Mouse (Mus musculus) CH12.LX (cell line): ENCODE measurements around the gene Ces4a. TPM values are rescaled to one million over a fixed set of nuclear protein-coding genes. Genes with fewer than 3 reads are reported as not detected.
"Not testable (repeated sequence)": the region's sequence is repeated elsewhere in the genome, so short reads cannot be mapped to it uniquely, and the experiment has no call there.

Experiments used
- DNase-seq: peaks from one replicate; pipeline ENCODE4 v3.0.0-alpha.2; 2013; ENCODE audit errors: extremely low read depth
- H3K27ac ChIP-seq: 2 replicates; pipeline ENCODE4 v1.5.1; 2012; ENCODE audit warnings: low read depth, mild to moderate bottlenecking, control low read depth, moderate library complexity; ENCODE audit not compliant: insufficient read depth
- H3K27me3 ChIP-seq: replicated peaks from 2 replicates; pipeline ENCODE3; 2012; ENCODE audit warnings: inconsistent platforms
- H3K36me3 ChIP-seq, 2 experiments: replicated peaks in 1 of 2; 2 replicates each; pipeline versions ENCODE3 to v1.6.1; 2012; ENCODE audit warnings: inconsistent platforms in 1 of 2, low read length in 1 of 2, mild to moderate bottlenecking in 1 of 2, mixed read lengths in 1 of 2, moderate library complexity in 1 of 2; ENCODE audit not compliant: control insufficient read depth in 1 of 2, insufficient read depth in 1 of 2
- H3K4me1 ChIP-seq, 2 experiments: 2 replicates each; pipeline ENCODE4 v1.6.1; 2012; ENCODE audit warnings: inconsistent platforms in 1 of 2, moderate library complexity in 1 of 2; ENCODE audit not compliant: insufficient read depth in 2 of 2, control insufficient read depth in 1 of 2
- H3K4me2 ChIP-seq: 2 replicates; pipeline ENCODE4 v1.6.1; 2012; ENCODE audit warnings: low read depth, mild to moderate bottlenecking, control low read depth; ENCODE audit not compliant: poor library complexity, insufficient read depth, severe bottlenecking
- H3K4me3 ChIP-seq, 3 experiments: fragments of 150-350 bp in 1 of 3; sonication (generic) in 1 of 3; replicated peaks in 1 of 3; 2 replicates each; pipeline versions ENCODE3 to v1.5.1; 2011 to 2012; ENCODE audit warnings: low read depth in 2 of 3, low read length in 2 of 3, mild to moderate bottlenecking in 2 of 3, moderate library complexity in 2 of 3, control low read depth in 1 of 3, improper control_type of control experiment in 1 of 3, inconsistent platforms in 1 of 3, mixed read lengths in 1 of 3; ENCODE audit not compliant: poor library complexity in 1 of 3
- H3K79me2 ChIP-seq: replicated peaks from 2 replicates; pipeline ENCODE4 v1.6.1; 2012; ENCODE audit warnings: mild to moderate bottlenecking, moderate library complexity; ENCODE audit not compliant: control insufficient read depth, poor library complexity, insufficient read depth, severe bottlenecking; ENCODE audit errors: extremely low read depth
- H3K9ac ChIP-seq: 2 replicates; pipeline ENCODE4 v1.6.1; 2012; ENCODE audit warnings: low read depth, mild to moderate bottlenecking, control low read depth, moderate library complexity; ENCODE audit not compliant: insufficient read depth
- H3K9me3 ChIP-seq: replicated peaks from 2 replicates; pipeline ENCODE3; 2012; ENCODE audit warnings: low read length, inconsistent platforms, mixed read lengths
- BHLHE40 ChIP-seq: IDR thresholded peaks from 2 replicates; pipeline ENCODE4 v1.6.1; 2011; ENCODE audit warnings: mild to moderate bottlenecking, low read depth, low read length, improper control_type of control experiment
- CHD1 ChIP-seq: IDR thresholded peaks from 2 replicates; pipeline ENCODE4 v1.6.1; 2012; ENCODE audit warnings: low read depth, low read length, improper control_type of control experiment, inconsistent platforms
- CHD2 ChIP-seq: IDR thresholded peaks from 2 replicates; pipeline ENCODE4 v1.6.1; 2011; ENCODE audit warnings: low read length, improper control_type of control experiment
- CTCF ChIP-seq, 2 experiments: IDR thresholded peaks in 1 of 2; conservative IDR thresholded peaks in 1 of 2; 2 replicates each; pipeline ENCODE4 v1.5.1; 2011 to 2012; ENCODE audit warnings: low read depth in 2 of 2, low read length in 2 of 2, improper control_type of control experiment in 1 of 2, inconsistent platforms in 1 of 2, mild to moderate bottlenecking in 1 of 2, moderate library complexity in 1 of 2
- E2F4 ChIP-seq: IDR thresholded peaks from 2 replicates; pipeline ENCODE4 v1.6.1; 2011; ENCODE audit warnings: low read depth, low read length, improper control_type of control experiment; ENCODE audit not compliant: insufficient replicate concordance
- EP300 ChIP-seq: IDR thresholded peaks from 2 replicates; pipeline ENCODE4 v1.6.1; 2011; ENCODE audit warnings: low read length, improper control_type of control experiment
- ETS1 ChIP-seq: conservative IDR thresholded peaks from 2 replicates; pipeline ENCODE4 v1.6.1; 2012; ENCODE audit warnings: low read depth, mild to moderate bottlenecking, inconsistent platforms, low read length, improper control_type of control experiment, moderate library complexity
- GABPA ChIP-seq: IDR thresholded peaks from 2 replicates; pipeline ENCODE4 v1.6.1; 2012; ENCODE audit warnings: low read depth, low read length, improper control_type of control experiment, inconsistent platforms; ENCODE audit not compliant: insufficient replicate concordance
- HCFC1 ChIP-seq: IDR thresholded peaks from 2 replicates; pipeline ENCODE4 v1.6.1; 2012; ENCODE audit warnings: low read depth, mild to moderate bottlenecking, inconsistent platforms, low read length, improper control_type of control experiment
- KAT2A ChIP-seq: IDR thresholded peaks from 2 replicates; pipeline ENCODE4 v1.6.1; 2012; ENCODE audit warnings: low read length, improper control_type of control experiment, inconsistent platforms; ENCODE audit not compliant: insufficient replicate concordance
- MAFK ChIP-seq: IDR thresholded peaks from 2 replicates; pipeline ENCODE4 v1.6.1; 2011; ENCODE audit warnings: low read length, improper control_type of control experiment; ENCODE audit not compliant: insufficient replicate concordance
- MAX ChIP-seq: IDR thresholded peaks from 2 replicates; pipeline ENCODE4 v1.6.1; 2011; ENCODE audit warnings: low read length, improper control_type of control experiment
- MAZ ChIP-seq: IDR thresholded peaks from 2 replicates; pipeline ENCODE4 v1.6.1; 2012; ENCODE audit warnings: low read depth, mild to moderate bottlenecking, inconsistent platforms, low read length, improper control_type of control experiment, moderate library complexity
- MEF2A ChIP-seq: IDR thresholded peaks from 2 replicates; pipeline ENCODE4 v1.6.1; 2014; ENCODE audit warnings: low read depth, mild to moderate bottlenecking, inconsistent platforms, low read length, improper control_type of control experiment, borderline replicate concordance
- MXI1 ChIP-seq: IDR thresholded peaks from 2 replicates; pipeline ENCODE4 v1.6.1; 2011; ENCODE audit warnings: mild to moderate bottlenecking, low read depth, low read length, improper control_type of control experiment
- NRF1 ChIP-seq: IDR thresholded peaks from 2 replicates; pipeline ENCODE4 v1.6.1; 2014; ENCODE audit warnings: low read depth, mild to moderate bottlenecking, inconsistent platforms, low read length, improper control_type of control experiment, moderate library complexity
- PAX5 ChIP-seq: IDR thresholded peaks from 2 replicates; pipeline ENCODE4 v1.6.1; 2012; ENCODE audit warnings: low read length, inconsistent platforms, mixed read lengths
- POLR2A ChIP-seq: IDR thresholded peaks from 2 replicates; pipeline ENCODE4 v1.6.1; 2011; ENCODE audit warnings: low read depth, mild to moderate bottlenecking, improper control_type of control experiment, low read length
- POLR2AphosphoS2 ChIP-seq: IDR thresholded peaks from 2 replicates; pipeline ENCODE4 v1.6.1; 2011; ENCODE audit warnings: low read depth, low read length, improper control_type of control experiment
- RAD21 ChIP-seq: IDR thresholded peaks from 2 replicates; pipeline ENCODE4 v1.6.1; 2011; ENCODE audit warnings: low read depth, mild to moderate bottlenecking, low read length, improper control_type of control experiment, moderate library complexity
- RCOR1 ChIP-seq: conservative IDR thresholded peaks from 2 replicates; pipeline ENCODE4 v1.6.1; 2012; ENCODE audit warnings: low read depth, mild to moderate bottlenecking, inconsistent platforms, low read length, improper control_type of control experiment
- TCF12 ChIP-seq: IDR thresholded peaks from 2 replicates; pipeline ENCODE4 v1.6.1; 2014; ENCODE audit warnings: low read depth, mild to moderate bottlenecking, inconsistent platforms, low read length, improper control_type of control experiment
- USF1 ChIP-seq: IDR thresholded peaks from 2 replicates; pipeline ENCODE4 v1.6.1; 2014; ENCODE audit warnings: low read depth, mild to moderate bottlenecking, inconsistent platforms, low read length, improper control_type of control experiment
- USF2 ChIP-seq: conservative IDR thresholded peaks from 2 replicates; pipeline ENCODE4 v1.6.1; 2011; ENCODE audit warnings: low read depth, low read length, improper control_type of control experiment
- ZMIZ1 ChIP-seq: IDR thresholded peaks from 2 replicates; pipeline ENCODE4 v1.6.1; 2012; ENCODE audit warnings: low read depth, mild to moderate bottlenecking, inconsistent platforms, low read length, improper control_type of control experiment
- ZNF384 ChIP-seq: IDR thresholded peaks from 2 replicates; pipeline ENCODE4 v1.6.1; 2012; ENCODE audit warnings: low read depth, low read length, improper control_type of control experiment, inconsistent platforms
- dilution Hi-C: fragments of 300-500 bp; cut with MboI; formaldehyde crosslinking; loops from 2 replicates; pipeline ENCODE4 v1.14.3; 2020; ENCODE audit warnings: low sequenced_read_pairs; ENCODE audit not compliant: extremely low pct_unique_long_range_greater_than_20kb, extremely low pct_ligation_motif_present
- in situ Hi-C: fragments of 300-500 bp; cut with MboI; formaldehyde crosslinking; loops from 3 replicates; pipeline ENCODE4 v1.14.3; 2019; ENCODE audit warnings: low sequenced_read_pairs, low pct_ligation_motif_present, low pct_unique_long_range_greater_than_20kb, mixed read lengths
- polyA plus RNA-seq: library from polyadenylated mRNA; unstranded; fragments of >175 nt; gene quantifications from 2 replicates; pipeline ENCODE4 v1.2.1, GENCODE M21; 2012; ENCODE audit warnings: low read depth; ENCODE audit not compliant: insufficient read length
- total RNA-seq, 2 experiments: library from RNA; depleted of rRNA; stranded (reverse); fragments of 300-350 nt in 1 of 2; fragments of >200 nt in 1 of 2; gene quantifications; 2 replicates each; pipeline ENCODE4 v1.2.3; 2012 to 2014

Gene Ces4a
- total and polyA plus RNA-seq, 3 experiments = not detected

DNA sequence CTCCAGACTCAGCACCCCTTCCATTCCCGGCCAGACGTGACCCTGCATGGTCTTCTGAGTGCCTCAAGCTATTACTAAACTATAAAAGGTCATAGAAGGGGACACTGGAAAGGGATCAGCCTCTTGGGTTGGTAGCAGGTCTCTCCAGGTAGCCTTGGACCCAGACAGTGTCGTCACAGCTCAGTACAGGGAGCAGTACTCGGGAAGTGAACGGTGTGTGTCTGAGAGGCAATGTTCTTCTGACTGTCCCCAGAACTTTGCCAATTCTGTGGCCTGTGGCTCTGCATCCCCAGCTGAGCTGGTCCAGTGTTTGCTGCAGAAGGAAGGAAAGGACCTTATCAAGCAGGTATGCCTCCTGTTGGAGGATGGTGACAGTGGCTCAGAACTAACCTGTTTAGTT lies 43.4 kb upstream of the Ces4a start:
- H3K4me1 ChIP-seq, H3K79me2 ChIP-seq, dilution Hi-C loops, H3K27ac ChIP-seq, H3K9me3 ChIP-seq, DNase-seq, H3K9ac ChIP-seq, H3K36me3 ChIP-seq, H3K4me3 ChIP-seq, H3K4me2 ChIP-seq, in situ Hi-C loops: not testable (repeated sequence)
- peaks cover 64% of the 10 kb centered on the region for H3K27me3 ChIP-seq

DNA sequence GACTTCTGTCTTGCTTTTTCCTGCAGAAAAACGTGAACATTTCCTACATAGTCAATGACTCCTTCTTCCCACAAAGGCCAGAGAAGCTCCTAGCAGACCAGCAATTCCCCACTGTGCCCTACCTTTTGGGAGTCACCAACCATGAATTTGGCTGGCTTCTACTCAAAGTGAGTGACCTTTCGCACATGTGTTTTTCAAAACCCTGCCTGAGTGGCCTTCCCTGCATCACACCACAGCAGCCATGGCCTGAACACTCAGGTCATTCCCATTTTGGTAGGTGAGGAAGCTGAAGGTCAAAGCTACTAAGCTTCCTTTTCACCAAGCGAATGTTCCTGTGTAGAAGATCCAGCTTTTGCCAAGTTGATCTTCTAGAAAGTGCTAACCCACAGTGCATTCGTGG lies 43.0 kb upstream of the Ces4a start:
- Histone ChIP-seq H3K27me3 (peaks cover 62% of the 10 kb centered on the region), H3K27ac (no peak overlapping the region), H3K4me1 (no peaks in the 10 kb centered on the region), H3K4me3 (no peak overlapping the region), H3K9ac (no peak overlapping the region), H3K36me3 (no peaks in the 10 kb centered on the region), H3K9me3 (no peaks in the 10 kb centered on the region), H3K79me2 (no peaks in the 10 kb centered on the region), H3K4me2 (no peak overlapping the region)
- in situ Hi-C loops (no loop called here), dilution Hi-C loops (no loop called here)
- TF ChIP-seq TCF12 (no peak), ZNF384 (no peak), USF2 (no peak), BHLHE40 (no peak), CHD2 (no peak), CTCF (conservative IDR thresholded peaks at IDR 0.05 in 1 of 2, IDR thresholded peaks at IDR 0.05 in 1 of 2; ENCODE audit: low read depth in 2 of 2, low read length in 2 of 2) (no peak), MXI1 (no peak), PAX5 (no peak), GABPA (no peak), HCFC1 (no peak), ZMIZ1 (no peak), USF1 (no peak), MAZ (no peak), POLR2A (no peak), KAT2A (no peak), E2F4 (no peak), RCOR1 (no peak), ETS1 (no peak)
- DNase-seq = no peak

DNA sequence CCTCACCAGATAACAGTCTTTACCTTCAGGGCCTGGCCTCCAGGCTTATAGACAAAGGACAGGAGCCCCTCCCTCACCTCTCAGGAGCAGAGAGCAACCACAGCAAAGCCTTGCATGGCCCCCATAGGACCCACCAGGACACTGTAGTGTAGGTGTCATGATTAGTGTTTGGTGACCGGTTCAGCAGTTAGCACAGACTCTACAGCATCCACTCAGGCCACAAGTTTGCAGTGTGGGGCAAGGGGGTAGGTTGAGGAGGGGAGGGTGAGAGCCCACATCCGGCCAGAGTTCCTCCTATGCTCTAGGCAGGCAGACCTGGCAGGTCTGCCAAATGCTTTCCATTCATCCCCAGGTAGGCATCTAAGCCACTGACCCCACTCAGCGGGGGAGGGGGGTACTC lies 37.6 kb upstream of the Ces4a start:
- no peak overlapping the region for H3K4me2 ChIP-seq
- H3K9ac ChIP-seq = no peak overlapping the region
- H3K9me3 ChIP-seq = no peaks in the 10 kb centered on the region
- no peaks in the 10 kb centered on the region for H3K4me1 ChIP-seq
- no peak overlapping the region for H3K4me3 ChIP-seq
- dilution Hi-C loops = no loop called here
- H3K79me2 ChIP-seq = no peaks in the 10 kb centered on the region
- no peak overlapping the region for H3K27ac ChIP-seq
- in situ Hi-C loops = no loop called here
- no peaks in the 10 kb centered on the region for H3K36me3 ChIP-seq
- TF ChIP-seq NRF1 (no peak), MAFK (no peak), ZMIZ1 (no peak), RAD21 (no peak), MEF2A (no peak), CHD1 (no peak), CTCF (conservative IDR thresholded peaks at IDR 0.05 in 1 of 2, IDR thresholded peaks at IDR 0.05 in 1 of 2; ENCODE audit: low read depth in 2 of 2, low read length in 2 of 2) (no peak), POLR2AphosphoS2 (no peak), MAX (no peak), CHD2 (no peak), USF2 (no peak), EP300 (no peak)
- H3K27me3 ChIP-seq = peaks cover 34% of the 10 kb centered on the region
- no peak for DNase-seq
